Mouse (Mus musculus): ENCODE results near the gene Chd5.

The Chd5 gene

DNA sequence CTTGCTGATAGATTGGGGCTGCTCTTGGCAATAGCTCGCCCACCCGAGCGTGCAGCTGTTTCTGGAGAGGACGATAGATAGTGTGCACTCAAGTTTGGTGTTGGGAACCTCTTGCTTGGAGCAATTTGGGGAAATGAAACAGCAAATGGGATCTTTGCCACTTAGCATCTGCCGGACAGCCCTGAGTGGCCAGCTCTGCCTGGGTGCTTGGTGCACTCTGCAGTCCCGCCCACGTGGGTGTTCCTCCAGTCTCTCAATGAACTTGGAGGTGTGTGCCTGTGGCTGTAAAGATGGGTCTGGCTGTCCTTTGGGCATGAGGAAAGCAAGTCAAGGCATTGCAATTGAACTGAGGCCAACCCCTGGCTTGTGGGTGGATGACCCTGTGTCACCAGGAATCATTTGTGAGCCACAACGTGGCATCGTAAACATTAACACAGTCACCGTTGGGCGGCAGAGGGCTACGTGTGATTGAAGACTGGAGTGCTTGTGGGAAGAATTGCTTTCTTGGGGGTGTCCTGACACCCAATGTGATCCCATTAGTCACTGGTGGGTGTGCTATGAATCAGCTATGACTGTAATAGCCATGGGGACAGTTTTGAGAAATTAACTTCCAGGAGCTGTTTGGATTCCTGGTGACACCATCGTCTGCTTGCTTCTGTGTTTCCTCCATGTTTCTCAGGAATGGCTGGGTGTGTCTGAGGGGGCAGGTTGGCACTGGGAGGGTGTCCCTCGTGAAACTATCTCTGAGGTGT lies 15.6 kb downstream of the Chd5 start:
- WGBS, result 60% methylated on average over 14 of the region's 14 CpGs

DNA sequence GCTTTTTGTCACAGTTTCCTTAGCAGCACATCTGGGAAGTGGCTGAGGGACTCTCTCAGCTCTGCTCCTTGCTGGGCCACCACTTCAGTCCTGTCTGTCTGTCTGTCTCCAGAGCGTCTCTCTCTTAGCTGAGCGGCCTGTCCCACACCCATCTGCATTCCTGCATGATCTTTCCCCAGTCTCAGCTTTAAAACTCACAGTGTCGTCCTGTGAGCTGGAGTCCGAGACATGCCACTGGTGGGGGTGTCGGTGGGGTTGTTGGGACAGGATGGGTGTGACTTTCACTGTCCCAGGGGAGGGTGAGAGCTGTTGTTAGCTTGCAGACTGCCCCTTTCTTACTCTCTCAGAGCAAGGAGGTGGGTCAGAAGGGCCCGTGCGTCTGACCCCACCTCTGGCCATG lies 17.2 kb downstream of the Chd5 start:
- 83% methylated on average over 7 of the region's 7 CpGs for WGBS

DNA sequence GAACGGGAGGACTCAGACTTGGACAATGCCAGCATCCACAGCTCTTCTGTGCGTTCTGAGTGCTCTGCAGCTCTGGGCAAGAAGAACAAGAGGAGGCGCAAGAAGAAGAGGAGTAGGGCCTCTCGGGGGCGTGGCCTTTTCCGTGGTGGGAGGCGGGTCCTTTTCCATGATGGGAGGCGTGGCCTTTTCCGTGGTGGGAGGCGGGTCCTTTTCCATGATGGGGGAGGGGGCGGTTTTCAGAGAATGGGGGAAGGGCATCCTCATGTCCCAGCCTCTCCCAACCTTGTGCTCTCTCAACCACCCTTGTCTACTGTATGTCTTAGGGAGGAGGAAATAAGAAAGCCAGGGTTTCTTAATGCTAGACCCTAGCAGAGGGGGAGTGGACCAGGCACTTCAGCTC lies 21.2 kb downstream of the Chd5 start:
- 20% methylated on average over 11 of the region's 11 CpGs for WGBS

- WGBS, result 13% methylated on average over 24 of the region's 24 CpGs
Measured at GRCm38 (mm10) chr4:152360855-152361254, 22.4 kb downstream of the Chd5 start.

- WGBS, result 62% methylated on average over 9 of the region's 9 CpGs
Measured at GRCm38 (mm10) chr4:152362180-152362579, 23.7 kb downstream of the Chd5 start.

DNA sequence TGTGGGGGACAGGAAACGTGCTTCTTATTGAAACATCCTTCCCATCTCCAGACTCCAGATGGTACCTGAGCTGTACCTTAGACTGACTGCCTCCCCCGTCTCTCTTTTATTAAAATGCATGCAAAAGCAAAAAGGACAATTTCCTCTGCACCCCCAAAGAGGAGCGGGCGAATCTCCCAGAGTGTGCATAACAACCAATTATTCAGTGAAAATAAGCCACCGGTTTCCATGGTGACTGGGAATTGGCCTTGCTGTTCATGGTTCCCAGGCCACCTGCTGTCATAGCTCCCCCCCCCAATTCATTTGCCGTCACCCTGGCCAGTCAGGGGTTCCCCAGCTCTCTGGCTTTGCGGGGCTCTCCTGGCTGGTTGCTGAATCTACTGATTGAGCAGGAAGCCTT lies 26.8 kb downstream of the Chd5 start:
- WGBS, result 32% methylated on average over 7 of the region's 7 CpGs

GRCm38 (mm10) chr4:152382528-152383252 lies 44.2 kb downstream of the Chd5 start:
- WGBS, result 64% methylated on average over 17 of the region's 17 CpGs

GRCm38 (mm10) chr4:152385644-152386043 lies 47.2 kb downstream of the Chd5 start:
- WGBS, result 49% methylated on average over 16 of the region's 16 CpGs

DNA sequence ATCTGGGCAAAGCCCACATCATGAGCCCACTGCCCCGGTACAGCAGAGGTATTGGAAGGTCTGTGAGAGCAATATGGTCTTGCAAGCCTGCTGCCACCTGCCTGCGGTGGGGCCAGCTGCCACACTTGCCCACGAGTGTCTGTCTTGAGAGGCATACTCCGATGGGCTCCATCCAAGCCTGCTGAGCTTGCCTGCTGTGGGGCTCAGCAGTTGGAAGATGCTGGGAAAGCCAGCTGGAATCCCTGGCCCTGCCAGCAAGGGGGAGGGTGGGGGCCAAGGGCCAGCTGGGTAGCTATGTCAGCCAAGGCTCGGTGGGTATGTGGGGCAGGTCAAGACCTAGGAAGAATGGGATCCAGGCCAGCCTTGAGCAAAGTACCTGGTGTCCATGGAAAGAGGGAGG lies 53.7 kb downstream of the Chd5 start:
- WGBS, result 28% methylated on average over 5 of the region's 5 CpGs

DNA sequence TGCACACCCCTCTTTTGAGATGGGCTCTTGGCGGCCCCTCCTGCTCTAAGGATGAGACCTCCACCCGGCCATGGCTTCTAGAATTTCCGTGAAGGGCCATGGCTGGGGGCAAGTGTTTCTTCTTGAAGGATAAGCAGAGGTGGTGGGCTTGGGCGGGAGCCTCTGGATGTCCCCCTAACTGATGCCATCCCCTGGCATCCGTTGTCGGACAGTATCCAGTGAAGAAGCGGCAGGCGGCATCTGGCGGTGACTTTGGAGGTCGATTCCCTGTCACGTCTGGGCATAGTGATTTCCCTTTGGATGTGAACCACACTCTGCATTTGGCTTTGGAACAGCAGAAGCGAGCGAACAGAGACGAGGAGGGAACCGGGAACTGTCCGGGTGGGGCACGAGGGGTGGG lies 54.2 kb downstream of the Chd5 start:
- 59% methylated on average over 17 of the region's 17 CpGs for WGBS

DNA sequence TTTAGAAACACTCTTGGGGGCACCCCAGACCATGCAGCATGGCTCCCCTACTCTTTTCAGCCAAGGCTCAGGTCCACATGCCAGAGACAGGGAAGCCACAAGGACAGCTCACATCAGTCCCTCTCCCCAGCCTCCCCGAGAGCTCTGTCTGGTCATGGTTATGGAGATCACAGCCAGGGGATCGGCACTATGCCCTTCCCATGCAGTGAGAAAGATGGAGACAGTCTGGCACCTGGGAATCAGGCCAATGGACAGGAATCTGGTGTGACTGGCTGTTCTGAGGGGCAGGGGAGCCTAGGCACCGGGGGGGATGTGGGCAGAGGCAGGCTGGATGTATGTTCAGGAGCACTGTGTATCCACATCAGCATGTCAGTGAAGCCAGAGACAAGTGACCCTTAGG lies 60.5 kb downstream of the Chd5 start:
- 59% methylated on average over 3 of the region's 3 CpGs for WGBS

DNA sequence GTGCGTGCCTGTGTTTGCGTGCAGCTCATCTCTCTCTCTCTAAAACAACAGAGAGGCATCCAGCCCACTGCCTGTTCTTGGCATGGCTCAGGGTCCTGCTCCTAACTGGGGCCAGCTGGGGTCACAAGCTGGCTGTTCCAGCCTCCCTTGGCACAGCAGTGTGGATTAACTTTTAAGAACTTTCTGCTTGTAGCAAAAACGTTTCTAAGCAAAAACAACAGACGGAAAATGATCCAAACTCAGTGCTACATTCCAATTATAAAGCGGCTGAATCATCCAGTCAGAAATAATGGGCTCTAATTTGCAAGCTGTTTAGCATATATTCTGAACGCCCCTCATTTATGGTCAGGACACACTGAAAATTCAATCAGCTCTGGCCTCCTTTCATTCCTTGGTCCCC lies 66.7 kb downstream of the Chd5 start:
- 30% methylated on average over 6 of the region's 6 CpGs for WGBS

DNA sequence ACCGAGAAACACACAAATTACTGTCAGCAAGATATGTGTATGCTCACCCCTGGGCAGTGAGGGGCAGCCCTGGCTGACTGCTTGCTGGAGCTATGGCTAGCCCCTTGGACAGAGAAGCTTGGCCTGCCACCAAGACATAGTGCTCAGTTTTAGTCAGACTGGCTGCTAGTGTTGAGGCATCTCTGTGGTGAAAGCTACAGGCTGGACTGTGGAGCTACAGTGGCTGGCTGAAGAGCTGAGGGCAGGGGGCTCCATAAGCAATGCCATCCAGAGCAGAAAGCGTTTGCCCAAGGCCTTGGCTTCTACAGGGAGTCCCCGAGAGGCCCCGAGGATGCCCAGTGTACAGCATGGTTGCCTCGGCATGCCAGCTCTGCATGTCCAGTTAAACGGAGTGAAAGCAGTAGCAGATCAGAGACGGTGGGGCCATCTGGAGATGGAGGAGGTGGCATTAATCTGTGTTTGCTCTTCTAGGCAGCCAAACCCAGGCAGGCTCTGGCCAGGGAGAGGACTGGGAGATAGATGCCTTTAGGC lies 67.3 kb downstream of the Chd5 start:
- 34% methylated on average over 7 of the region's 7 CpGs for WGBS

DNA sequence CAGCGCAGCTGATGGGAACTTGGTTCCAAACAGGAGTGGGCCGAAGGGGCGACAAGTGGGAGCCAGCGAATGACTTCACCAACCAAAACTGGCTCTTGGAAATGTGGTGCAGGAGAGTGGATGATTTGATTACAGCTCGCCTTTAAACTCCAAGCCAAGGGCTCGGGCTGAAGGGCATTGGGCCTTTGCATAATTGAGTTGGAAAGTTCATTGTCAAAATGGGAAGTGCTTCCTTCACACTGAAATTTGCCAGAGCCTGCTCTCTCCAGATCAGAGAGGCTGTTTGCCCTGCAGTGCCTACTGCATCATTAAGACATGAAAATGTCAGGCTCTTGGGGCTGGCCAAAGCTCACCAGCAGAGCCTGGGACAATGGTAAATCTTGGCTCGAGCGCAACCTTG lies 68.1 kb downstream of the Chd5 start:
- 50% methylated on average over 8 of the region's 8 CpGs for WGBS

GRCm38 (mm10) chr4:152410961-152411360 lies 72.5 kb downstream of the Chd5 start:
- 63% methylated on average over 13 of the region's 13 CpGs for WGBS

GRCm38 (mm10) chr4:152412524-152413080 lies 74.2 kb downstream of the Chd5 start:
- 51% methylated on average over 3 of the region's 3 CpGs for WGBS

DNA sequence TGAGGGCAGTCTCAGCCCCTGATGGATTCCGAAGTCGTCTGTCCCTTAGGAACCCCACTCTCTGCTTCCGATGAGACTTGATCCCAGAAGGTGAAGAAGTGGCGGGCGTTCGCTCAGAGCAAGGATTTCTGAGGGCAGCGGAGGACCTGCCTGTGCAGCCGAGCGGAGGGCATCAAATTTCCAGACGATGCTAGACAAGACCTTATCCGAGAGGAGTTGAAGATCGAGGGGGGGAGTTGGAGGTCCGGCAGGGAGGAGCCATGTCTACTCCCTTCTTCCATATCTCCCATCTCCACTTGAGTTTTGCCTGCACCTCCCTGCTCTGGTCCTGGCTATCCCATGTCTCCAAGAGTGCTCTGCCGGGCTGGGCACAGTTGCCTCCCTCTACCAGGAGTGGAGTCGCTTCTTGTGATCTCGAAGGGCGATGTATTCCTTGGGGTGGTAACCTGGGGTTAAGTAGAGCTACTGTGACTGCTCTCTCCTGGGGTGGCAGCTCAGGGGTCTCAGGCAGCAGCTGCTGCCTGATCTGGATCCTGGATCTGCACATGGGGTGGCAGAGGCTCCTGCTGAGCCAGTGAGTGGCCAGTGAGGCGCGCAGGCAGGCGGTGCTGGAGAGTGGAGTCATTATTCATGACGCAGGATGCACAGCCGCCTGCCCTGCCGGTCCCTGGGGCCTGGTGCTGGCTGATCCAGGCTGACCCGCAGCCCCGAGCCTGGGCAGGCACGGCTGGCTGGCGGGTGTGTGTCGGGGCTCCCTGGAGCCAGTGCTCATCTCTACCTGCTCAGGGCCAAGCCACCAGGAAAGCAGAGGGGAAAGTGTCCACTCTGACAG lies 80.0 kb downstream of the Chd5 start:
- WGBS, result 76% methylated on average over 28 of the region's 28 CpGs

DNA sequence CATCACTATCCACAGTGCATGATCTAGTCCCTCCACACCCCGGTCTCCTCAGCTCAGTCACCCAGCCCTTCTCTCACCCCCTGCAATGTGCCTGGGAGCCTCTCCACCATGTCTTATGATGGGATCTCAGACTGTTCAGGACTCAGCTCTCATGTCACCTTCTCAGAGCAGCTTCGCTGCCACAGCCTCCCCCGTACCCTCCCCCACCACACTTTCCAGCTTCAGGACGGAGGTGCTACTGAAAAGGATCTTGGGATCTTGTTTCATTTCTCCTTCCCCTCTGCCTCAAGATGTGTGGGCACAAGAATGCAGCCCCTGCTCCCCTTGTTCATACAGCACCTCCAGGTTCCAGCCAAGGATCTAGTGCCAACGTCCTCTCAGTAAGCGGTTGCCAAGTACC lies 85.1 kb downstream of the Chd5 start:
- WGBS, result 63% methylated on average over 6 of the region's 6 CpGs

- 47% methylated on average over 4 of the region's 4 CpGs for WGBS
Measured at GRCm38 (mm10) chr4:152424341-152424740, 85.9 kb downstream of the Chd5 start.

GRCm38 (mm10) chr4:152424922-152425321 lies 86.5 kb downstream of the Chd5 start:
- 59% methylated on average over 5 of the region's 5 CpGs for WGBS

- 30% methylated on average over 8 of the region's 8 CpGs for WGBS
Measured at GRCm38 (mm10) chr4:152428259-152428658, 89.8 kb downstream of the Chd5 start.

DNA sequence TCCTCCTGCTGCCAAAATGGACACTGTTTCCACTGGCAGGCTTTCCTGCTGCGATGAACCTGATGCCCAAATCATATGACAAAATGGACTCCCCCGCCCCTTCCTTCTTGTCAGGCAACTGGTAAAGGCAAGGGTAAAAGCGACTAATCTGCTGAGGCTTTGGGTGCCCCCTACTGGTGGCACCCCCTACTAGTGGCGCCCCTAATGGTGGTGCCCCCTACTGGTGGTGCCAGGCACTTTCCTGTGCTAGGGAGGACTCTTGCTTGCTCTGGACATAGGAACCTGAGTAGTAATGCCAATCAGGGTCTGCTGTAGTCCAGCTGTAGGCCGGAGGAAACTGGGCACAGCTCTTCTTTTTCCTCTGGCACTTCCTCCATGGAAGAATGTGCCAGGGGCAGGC lies 93.9 kb downstream of the Chd5 start:
- 51% methylated on average over 5 of the region's 5 CpGs for WGBS
